Mouse (Mus musculus) splenic B cell, adult 2 months (primary cell): ENCODE measurements at regions not wholly inside any gene's neighbourhood (a gene's known extent, or its start where the extent isn't known, plus 50 kb on each side); places are given as distances from the start of the nearest gene placed in this dataset.

Experiments used
- DNase-seq: peaks from one replicate; pipeline ENCODE4 v3.0.0-alpha.2; 2011; ENCODE audit warnings: low read depth, low spot score
- H3K27me3 ChIP-seq: 2 replicates; pipeline ENCODE4 v1.6.1; 2012; ENCODE audit warnings: mild to moderate bottlenecking, low read length, moderate library complexity, mixed read lengths; ENCODE audit not compliant: control insufficient read depth, poor library complexity, insufficient read depth, severe bottlenecking
- H3K36me3 ChIP-seq: 2 replicates; pipeline ENCODE4 v1.6.1; 2012; ENCODE audit warnings: mild to moderate bottlenecking, low read length, moderate library complexity, mixed read lengths; ENCODE audit not compliant: control insufficient read depth, poor library complexity, insufficient read depth, severe bottlenecking

GRCm38 (mm10) chr11:24226755-24227154 is 148.9 kb downstream of the Bcl11a start:
- DNase-seq: no peak
- Histone ChIP-seq H3K36me3 (no peaks in the 10 kb centered on the region), H3K27me3 (no peaks in the 10 kb centered on the region)

- no peaks in the 10 kb centered on the region for H3K27me3 ChIP-seq
- DNase-seq: no peak
- H3K36me3 ChIP-seq: no peaks in the 10 kb centered on the region
These were observed 155.5 kb downstream of the Bcl11a start for GRCm38 (mm10) chr11:24233376-24233775.

- no peak for DNase-seq
- no peaks in the 10 kb centered on the region for H3K36me3 ChIP-seq
- H3K27me3 ChIP-seq: no peaks in the 10 kb centered on the region
These were observed 156.0 kb downstream of the Bcl11a start for GRCm38 (mm10) chr11:24233821-24234220.

GRCm38 (mm10) chr11:24234422-24234821 is 156.6 kb downstream of the Bcl11a start:
- DNase-seq: no peak
- Histone ChIP-seq H3K27me3 (no peaks in the 10 kb centered on the region), H3K36me3 (no peaks in the 10 kb centered on the region)

GRCm38 (mm10) chr11:24235326-24235725 is 157.5 kb downstream of the Bcl11a start:
- H3K36me3 ChIP-seq: no peaks in the 10 kb centered on the region
- DNase-seq: peak; percentile 66

GRCm38 (mm10) chr11:24239631-24240030 is 161.8 kb downstream of the Bcl11a start:
- no peak for DNase-seq
- no peaks in the 10 kb centered on the region for H3K36me3 ChIP-seq
- no peaks in the 10 kb centered on the region for H3K27me3 ChIP-seq

More at GRCm38 (mm10) chr11:24235326-24235725, 157.5 kb downstream of the Bcl11a start:
- no peaks in the 10 kb centered on the region for H3K27me3 ChIP-seq

GRCm38 (mm10) chr11:24242096-24242495 is 164.2 kb downstream of the Bcl11a start:
- no peaks in the 10 kb centered on the region for H3K36me3 ChIP-seq
- no peak for DNase-seq
- H3K27me3 ChIP-seq: no peaks in the 10 kb centered on the region

GRCm38 (mm10) chr11:24242888-24243287 is 165.0 kb downstream of the Bcl11a start:
- Histone ChIP-seq H3K36me3 (no peaks in the 10 kb centered on the region), H3K27me3 (no peaks in the 10 kb centered on the region)
- DNase-seq: peak; percentile 61

GRCm38 (mm10) chr11:24245390-24245789 is 167.5 kb downstream of the Bcl11a start:
- DNase-seq: peak; percentile 37
- Histone ChIP-seq H3K27me3 (no peaks in the 10 kb centered on the region), H3K36me3 (no peaks in the 10 kb centered on the region)

- Histone ChIP-seq H3K36me3 (no peaks in the 10 kb centered on the region), H3K27me3 (no peaks in the 10 kb centered on the region)
- DNase-seq: no peak
These were observed 168.5 kb downstream of the Bcl11a start for GRCm38 (mm10) chr11:24246314-24246713.

- DNase-seq: no peak
- H3K27me3 ChIP-seq: no peaks in the 10 kb centered on the region
- H3K36me3 ChIP-seq: no peaks in the 10 kb centered on the region
These were observed 169.4 kb downstream of the Bcl11a start for GRCm38 (mm10) chr11:24247285-24247684.

- no peak for DNase-seq
- H3K36me3 ChIP-seq: no peaks in the 10 kb centered on the region
These were observed 173.7 kb downstream of the Bcl11a start for GRCm38 (mm10) chr11:24251516-24251915.

GRCm38 (mm10) chr11:24255201-24256060 is 177.6 kb downstream of the Bcl11a start:
- peak; percentile 69 for DNase-seq
- H3K27me3 ChIP-seq: no peaks in the 10 kb centered on the region

More at GRCm38 (mm10) chr11:24251516-24251915, 173.7 kb downstream of the Bcl11a start:
- H3K27me3 ChIP-seq: no peaks in the 10 kb centered on the region

GRCm38 (mm10) chr11:24257741-24258140 is 179.9 kb downstream of the Bcl11a start:
- Histone ChIP-seq H3K36me3 (peaks cover 1% of the 10 kb centered on the region; the same call in 1 of the 2 replicates), H3K27me3 (no peaks in the 10 kb centered on the region)
- peak; percentile 69 for DNase-seq

More at GRCm38 (mm10) chr11:24255201-24256060, 177.6 kb downstream of the Bcl11a start:
- H3K36me3 ChIP-seq: no peaks in the 10 kb centered on the region

- H3K27me3 ChIP-seq: no peaks in the 10 kb centered on the region
- H3K36me3 ChIP-seq: peaks cover 1% of the 10 kb centered on the region; the same call in 1 of the 2 replicates
- peak; percentile 51 for DNase-seq
These were observed 180.5 kb downstream of the Bcl11a start for GRCm38 (mm10) chr11:24258340-24258739.
